Mouse (Mus musculus): ENCODE data around the gene Slc5a9. TPM values are rescaled to one million over a fixed set of nuclear protein-coding genes. Genes with fewer than 3 reads are reported as not detected.

Slc5a9 gene
- polyA plus RNA-seq, 1 experiment, result 36.0 TPM

DNA sequence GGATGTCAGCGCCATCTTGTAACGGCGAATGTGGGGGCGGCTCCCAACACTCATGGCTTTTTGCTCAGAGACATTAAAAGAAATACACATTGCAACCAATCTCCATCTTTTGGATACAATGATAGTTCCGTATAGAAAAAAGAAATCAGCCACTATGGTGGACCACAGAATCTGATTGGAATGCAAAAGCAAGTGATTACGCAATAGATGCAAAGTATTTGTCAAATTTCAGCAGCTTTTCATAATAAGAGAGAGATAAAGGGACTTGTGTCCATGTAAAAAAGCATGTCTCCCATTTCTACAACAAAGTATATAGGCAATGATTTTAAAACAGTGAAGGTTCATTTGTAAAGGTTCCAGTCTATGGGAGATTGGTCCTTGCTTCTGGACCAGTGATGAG is 63.8 kb downstream of the Slc5a9 start:
- no peaks in the 10 kb centered on the region for H3K36me3 ChIP-seq (ENCODE audit: control insufficient read depth, insufficient read depth, low read length)

More for the DNA sequence above, 63.8 kb downstream of the Slc5a9 start:
- Histone ChIP-seq H3K4me1 (ENCODE audit: control insufficient read depth, insufficient read depth, low read length) (no peaks in the 10 kb centered on the region), H3K4me3 (ENCODE audit: insufficient read depth, low read depth, low read length) (no peak overlapping the region), H3K27me3 (replicated peaks; ENCODE audit: control insufficient read depth, insufficient read depth, low read length) (no peaks in the 10 kb centered on the region), H3K27ac (ENCODE audit: insufficient read depth, low read depth, low read length) (no peak overlapping the region)
- DNase-seq, result no peak
- no peak for TF ChIP-seq POLR2A (IDR thresholded peaks at IDR 0.05; ENCODE audit: low read depth, low read length)
- TF ChIP-seq CTCF (conservative IDR thresholded peaks at IDR 0.05; ENCODE audit: insufficient read depth, insufficient read length, low read depth, low read length), result no peak
- 94% methylated on average over 6 of the region's 6 CpGs for WGBS

Other genes starting within 250 kb of the Slc5a9 start
- gene Spata6, start 182.9 kb downstream of the Slc5a9 start, polyA plus RNA-seq (2012; rRNA removed), result 13.7 and 19.4 TPM in 2 replicates
- gene Skint8, start 16.5 kb upstream of the Slc5a9 start, polyA plus RNA-seq (2012; rRNA removed), result not detected in 2 replicates
- not detected in 2 replicates for gene Skint7, start 70.0 kb upstream of the Slc5a9 start, polyA plus RNA-seq (2012; rRNA removed)
- gene Skint1, start 103.4 kb upstream of the Slc5a9 start, polyA plus RNA-seq (2012; rRNA removed), result not detected in 2 replicates
- gene Skint4, start 169.1 kb upstream of the Slc5a9 start, polyA plus RNA-seq (2012; rRNA removed), result not detected in 2 replicates

All from kidney, adult 2 months (tissue).